Comparison of ENCODE assay signal across 7 mouse cellular contexts in the genomic region with DNA sequence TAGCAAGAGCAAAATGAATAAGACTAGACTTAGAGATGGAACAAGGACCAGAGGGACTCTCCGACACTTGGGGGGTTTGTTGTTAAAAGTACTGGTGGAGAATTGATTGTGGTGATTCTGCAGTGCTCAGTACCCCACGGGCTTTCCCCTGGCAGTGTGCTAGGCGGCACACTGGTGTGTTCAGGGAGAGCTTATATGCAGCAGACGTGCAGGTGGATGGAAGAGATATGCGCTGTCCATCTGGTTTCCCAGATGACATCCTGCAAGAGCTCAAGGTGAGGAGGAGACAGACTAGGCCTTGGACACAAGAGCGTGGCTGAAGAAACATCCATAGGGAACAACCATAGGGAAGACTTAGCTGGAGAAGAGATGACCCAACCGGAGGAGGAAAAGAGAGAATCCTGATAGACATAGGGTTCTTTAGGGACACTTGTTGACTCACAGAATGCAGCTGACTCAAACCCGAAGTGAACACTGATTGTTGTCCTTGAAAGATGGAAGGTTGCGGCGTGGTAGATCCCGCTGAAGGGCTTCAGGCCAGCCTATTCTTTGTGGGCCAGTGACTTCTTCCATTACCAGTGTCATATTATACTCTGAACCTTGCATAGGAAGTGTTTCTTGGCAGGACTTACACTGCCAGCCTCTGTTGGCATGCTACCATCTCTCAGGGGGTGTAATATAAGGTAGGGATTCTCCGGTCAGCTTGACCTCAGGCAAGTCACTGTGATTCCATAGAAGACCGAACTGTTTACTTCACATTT. TPM values are rescaled to one million over a fixed set of nuclear protein-coding genes. Genes with fewer than 3 reads are reported as not detected.
A peak's percentile ranks its signal among the peaks of the same experiment; 100 is the strongest.
DNase-seq lines count a peak whose midpoint lies in the region; ATAC-seq and TF ChIP-seq lines count a peak whose summit lies in the region.

No protein-coding gene starts in this region.

- H3K9me3 ChIP-seq in ES-Bruce4 (replicated peaks; ENCODE audit: control insufficient read depth, insufficient read depth, low read length, poor library complexity, severe bottlenecking) = no peaks in the 10 kb centered on the region
- no peaks in the 10 kb centered on the region for H3K9me3 ChIP-seq in embryonic facial prominence, embryonic 10.5 days
- no peaks in the 10 kb centered on the region for H3K9me3 ChIP-seq in hindbrain, embryonic 14.5 days (ENCODE audit: control insufficient read depth, low read length)

- H3K4me2 ChIP-seq in hindbrain, embryonic 14.5 days (replicated peaks) = peak overlapping the region; percentile 98

- WGBS in embryonic facial prominence, embryonic 10.5 days = 83% methylated on average over 13 of the region's 13 CpGs
- WGBS in hindbrain, embryonic 14.5 days = 80% methylated on average over 13 of the region's 13 CpGs

- TF ChIP-seq POLR2A in ES-Bruce4 (IDR thresholded peaks at IDR 0.05; ENCODE audit: insufficient read depth, low read length) = no peak

- no peaks in the 10 kb centered on the region for H3K27me3 ChIP-seq in ES-Bruce4 (ENCODE audit: control insufficient read depth, insufficient read depth, low read length, poor library complexity, severe bottlenecking)
- H3K27me3 ChIP-seq in embryonic facial prominence, embryonic 10.5 days (replicated peaks; ENCODE audit: low read depth, poor library complexity, severe bottlenecking) = 0 out of 2 replicates have a peak, but pooled peaks cover 4% of the 10 kb centered on the region
- H3K27me3 ChIP-seq in hindbrain, embryonic 14.5 days (ENCODE audit: control insufficient read depth, insufficient read depth, low read length) = no peaks in the 10 kb centered on the region

- no peak for TF ChIP-seq EP300 in ES-Bruce4 (IDR thresholded peaks at IDR 0.05; ENCODE audit: insufficient read depth, low read depth, low read length)

- no peak overlapping the region; the same call in 1 of the 2 replicates for H3K9ac ChIP-seq in ES-Bruce4 (ENCODE audit: low read depth, poor library complexity, severe bottlenecking)
- H3K9ac ChIP-seq in hindbrain, embryonic 14.5 days = peak overlapping the region; percentile 97

- peak; percentile 25 for ATAC-seq in hindbrain, embryonic 14.5 days (ENCODE audit: low FRiP score)

- H3K27ac ChIP-seq in ES-Bruce4 (ENCODE audit: insufficient read depth, low read length) = no peak overlapping the region
- peak overlapping the region; percentile 97 for H3K27ac ChIP-seq in embryonic facial prominence, embryonic 10.5 days (replicated peaks)
- peak overlapping the region; percentile 90 for H3K27ac ChIP-seq in hindbrain, embryonic 14.5 days

- TF ChIP-seq CTCF in ES-Bruce4 (IDR thresholded peaks at IDR 0.05; ENCODE audit: low read depth, low read length) = no peak

- DNase-seq in A20 (ENCODE audit: low read depth, low spot score) = peak; percentile 9
- DNase-seq in embryonic facial prominence, embryonic 10.5 days (ENCODE audit: low spot score) = no peak
- DNase-seq in hindbrain, embryonic 14.5 days (ENCODE audit: low spot score) = no peak
- DNase-seq in lung, postnatal 25 days (ENCODE audit: low spot score) = peak; percentile 34
- no peak for DNase-seq in thymus, postnatal 0 days (ENCODE audit: low spot score)
- DNase-seq in embryo, embryonic 9.5 days (ENCODE audit: extremely low spot score) = no peak

- peak overlapping the region; percentile 61 for H3K4me3 ChIP-seq in ES-Bruce4 (ENCODE audit: low read depth, low read length)
- H3K4me3 ChIP-seq in embryonic facial prominence, embryonic 10.5 days = peak overlapping the region; percentile 90
- H3K4me3 ChIP-seq in hindbrain, embryonic 14.5 days (replicated peaks; ENCODE audit: low read length) = peak overlapping the region; percentile 91

- peaks cover 15% of the 10 kb centered on the region for H3K36me3 ChIP-seq in ES-Bruce4 (ENCODE audit: control insufficient read depth, insufficient read depth, low read length, poor library complexity, severe bottlenecking)
- peaks cover 34% of the 10 kb centered on the region for H3K36me3 ChIP-seq in embryonic facial prominence, embryonic 10.5 days (replicated peaks)
- H3K36me3 ChIP-seq in hindbrain, embryonic 14.5 days (replicated peaks; ENCODE audit: control insufficient read depth, insufficient read depth) = peaks cover 22% of the 10 kb centered on the region

- H3K4me1 ChIP-seq in ES-Bruce4 (ENCODE audit: control insufficient read depth, insufficient read depth, low read length) = peaks cover 3% of the 10 kb centered on the region
- H3K4me1 ChIP-seq in embryonic facial prominence, embryonic 10.5 days = peaks cover 32% of the 10 kb centered on the region
- peaks cover 20% of the 10 kb centered on the region for H3K4me1 ChIP-seq in hindbrain, embryonic 14.5 days (replicated peaks; ENCODE audit: control insufficient read depth, insufficient read depth, low read length)

RNA-seq across cellular contexts. Expression of a gene that starts 0.9 kb away (rescaled TPM):
- polyA plus RNA-seq in ES-Bruce4 (2011; ENCODE audit: insufficient read depth, insufficient read length, low read depth, missing spikeins) = 7.6 and 9.5 TPM in 2 replicates
- polyA plus RNA-seq in embryonic facial prominence, embryonic 10.5 days (2016; fragmentation: Nextera tagmentation; extraction: Ambion mirVana) = 3.0 and 6.2 TPM in 2 replicates
- 2.4 and 3.2 TPM in 2 replicates for polyA plus RNA-seq in hindbrain, embryonic 14.5 days (2014; fragmentation: Nextera tagmentation; extraction: Ambion mirVana)
- polyA plus RNA-seq in thymus, postnatal 0 days (2015; fragmentation: Nextera tagmentation; extraction: Ambion mirVana) = 5.0 and 5.7 TPM in 2 replicates

RNA-seq across cellular contexts. Expression of a gene that starts 9.5 kb away (rescaled TPM):
- 335 and 342 TPM in 2 replicates for polyA plus RNA-seq in ES-Bruce4 (2011; ENCODE audit: insufficient read depth, insufficient read length, low read depth, missing spikeins)
- polyA plus RNA-seq in embryonic facial prominence, embryonic 10.5 days (2016; fragmentation: Nextera tagmentation; extraction: Ambion mirVana) = 476 and 493 TPM in 2 replicates
- polyA plus RNA-seq in hindbrain, embryonic 14.5 days (2014; fragmentation: Nextera tagmentation; extraction: Ambion mirVana) = 304 and 309 TPM in 2 replicates
- 116 and 144 TPM in 2 replicates for polyA plus RNA-seq in thymus, postnatal 0 days (2015; fragmentation: Nextera tagmentation; extraction: Ambion mirVana)

RNA-seq across cellular contexts. Expression of a gene that starts 10.4 kb away (rescaled TPM):
- polyA plus RNA-seq in ES-Bruce4 (2011; ENCODE audit: insufficient read depth, insufficient read length, low read depth, missing spikeins) = not detected in 2 replicates
- 0.76 and 0.79 TPM in 2 replicates for polyA plus RNA-seq in embryonic facial prominence, embryonic 10.5 days (2016; fragmentation: Nextera tagmentation; extraction: Ambion mirVana)
- polyA plus RNA-seq in hindbrain, embryonic 14.5 days (2014; fragmentation: Nextera tagmentation; extraction: Ambion mirVana) = 0.27 and 0.32 TPM in 2 replicates
- polyA plus RNA-seq in thymus, postnatal 0 days (2015; fragmentation: Nextera tagmentation; extraction: Ambion mirVana) = 0.27 and 0.30 TPM in 2 replicates

RNA-seq across cellular contexts. Expression of a gene that starts 38.8 kb away (rescaled TPM):
- polyA plus RNA-seq in ES-Bruce4 (2011; ENCODE audit: insufficient read depth, insufficient read length, low read depth, missing spikeins) = 0.57 and 0.72 TPM in 2 replicates
- 21.0 and 22.3 TPM in 2 replicates for polyA plus RNA-seq in embryonic facial prominence, embryonic 10.5 days (2016; fragmentation: Nextera tagmentation; extraction: Ambion mirVana)
- 17.9 and 27.6 TPM in 2 replicates for polyA plus RNA-seq in hindbrain, embryonic 14.5 days (2014; fragmentation: Nextera tagmentation; extraction: Ambion mirVana)
- polyA plus RNA-seq in thymus, postnatal 0 days (2015; fragmentation: Nextera tagmentation; extraction: Ambion mirVana) = 8.0 and 8.8 TPM in 2 replicates

RNA-seq across cellular contexts. Expression of a gene that starts 43.9 kb away (rescaled TPM):
- polyA plus RNA-seq in ES-Bruce4 (2011; ENCODE audit: insufficient read depth, insufficient read length, low read depth, missing spikeins) = 14.0 and 15.3 TPM in 2 replicates
- 12.0 and 12.8 TPM in 2 replicates for polyA plus RNA-seq in embryonic facial prominence, embryonic 10.5 days (2016; fragmentation: Nextera tagmentation; extraction: Ambion mirVana)
- polyA plus RNA-seq in hindbrain, embryonic 14.5 days (2014; fragmentation: Nextera tagmentation; extraction: Ambion mirVana) = 10.4 and 10.7 TPM in 2 replicates
- polyA plus RNA-seq in thymus, postnatal 0 days (2015; fragmentation: Nextera tagmentation; extraction: Ambion mirVana) = 18.6 and 21.5 TPM in 2 replicates

Comparison
In these comparisons a context has a peak if more than half of its experiments do, and no peak if none do; other contexts are left out.
1. DNase-seq: peak in A20 (single experiment) and lung, postnatal 25 days (single experiment); none in embryonic facial prominence, embryonic 10.5 days (single experiment), hindbrain, embryonic 14.5 days (single experiment), thymus, postnatal 0 days (single experiment) and embryo, embryonic 9.5 days (single experiment).
2. Peak in every context shown above with its lines, with median percentiles within 50 percentile points of each other: H3K4me3 ChIP-seq.